Mouse (Mus musculus) lung, postnatal 10 days (tissue): ENCODE results near the gene Osbpl8.
"Not testable (repeated sequence)": the region's sequence is repeated elsewhere in the genome, so short reads cannot be mapped to it uniquely, and the experiment has no call there.

Experiments
- DNase-seq: peaks from one replicate; pipeline ENCODE4 v3.0.0; 2021

Osbpl8 gene

GRCm38 (mm10) chr10:111164304-111165218, at the start of gene Osbpl8:
Gene Osbpl8 (plus strand): TSS chr10:111164752.
- DNase-seq = peak; percentile 99

- no peak for DNase-seq
Measured at GRCm38 (mm10) chr10:111117198-111117845, 47.2 kb upstream of the Osbpl8 start.

GRCm38 (mm10) chr10:111118292-111118691, 46.3 kb upstream of the Osbpl8 start:
- DNase-seq = no peak

GRCm38 (mm10) chr10:111118991-111119650, 45.4 kb upstream of the Osbpl8 start:
- DNase-seq = peak; percentile 18

- DNase-seq = no peak
Measured at GRCm38 (mm10) chr10:111119756-111120155, 44.8 kb upstream of the Osbpl8 start.

GRCm38 (mm10) chr10:111122864-111123398, 41.6 kb upstream of the Osbpl8 start:
- no peak for DNase-seq

GRCm38 (mm10) chr10:111124175-111124574, 40.4 kb upstream of the Osbpl8 start:
- DNase-seq = no peak

- DNase-seq = no peak
Measured at GRCm38 (mm10) chr10:111124767-111125315, 39.7 kb upstream of the Osbpl8 start.

- DNase-seq = no peak
Measured at GRCm38 (mm10) chr10:111127388-111127787, 37.2 kb upstream of the Osbpl8 start.

- DNase-seq = no peak
Measured at GRCm38 (mm10) chr10:111128493-111128892, 36.1 kb upstream of the Osbpl8 start.

GRCm38 (mm10) chr10:111129867-111130620, 34.5 kb upstream of the Osbpl8 start:
- no peak for DNase-seq

GRCm38 (mm10) chr10:111130872-111131271, 33.7 kb upstream of the Osbpl8 start:
- no peak for DNase-seq

GRCm38 (mm10) chr10:111133271-111133670, 31.3 kb upstream of the Osbpl8 start:
- DNase-seq = no peak

GRCm38 (mm10) chr10:111133936-111134335, 30.6 kb upstream of the Osbpl8 start:
- DNase-seq = no peak

GRCm38 (mm10) chr10:111134412-111134957, 30.1 kb upstream of the Osbpl8 start:
- no peak for DNase-seq

- DNase-seq = not testable (repeated sequence)
Measured at GRCm38 (mm10) chr10:111136306-111136705, 28.2 kb upstream of the Osbpl8 start.

GRCm38 (mm10) chr10:111137905-111138304, 26.6 kb upstream of the Osbpl8 start:
- DNase-seq = no peak

GRCm38 (mm10) chr10:111139170-111139569, 25.4 kb upstream of the Osbpl8 start:
- DNase-seq = no peak

GRCm38 (mm10) chr10:111139881-111140280, 24.7 kb upstream of the Osbpl8 start:
- DNase-seq = peak; percentile 26

- DNase-seq = no peak
Measured at GRCm38 (mm10) chr10:111144371-111144959, 20.1 kb upstream of the Osbpl8 start.

GRCm38 (mm10) chr10:111149761-111150160, 14.8 kb upstream of the Osbpl8 start:
- no peak for DNase-seq
